Mouse (Mus musculus) ES-Bruce4 (cell line): ENCODE results near the gene Creld2. TPM values are rescaled to one million over a fixed set of nuclear protein-coding genes. Genes with fewer than 3 reads are reported as not detected.

Source experiments
- H3K27ac ChIP-seq: 2 replicates; pipeline ENCODE4 v1.5.1; 2012; ENCODE audit warnings: low read length, inconsistent platforms; ENCODE audit not compliant: insufficient read depth
- H3K27me3 ChIP-seq: 2 replicates; pipeline ENCODE4 v1.6.1; 2012; ENCODE audit warnings: mild to moderate bottlenecking, low read length, inconsistent platforms; ENCODE audit not compliant: control insufficient read depth, poor library complexity, insufficient read depth, severe bottlenecking
- H3K36me3 ChIP-seq: 2 replicates; pipeline ENCODE4 v1.6.1; 2012; ENCODE audit warnings: inconsistent platforms, mild to moderate bottlenecking, low read length, moderate library complexity; ENCODE audit not compliant: control insufficient read depth, poor library complexity, insufficient read depth, severe bottlenecking
- H3K4me1 ChIP-seq: one replicate; pipeline ENCODE4 v1.8.1; 2011; ENCODE audit warnings: low read length; ENCODE audit not compliant: control insufficient read depth, insufficient read depth
- H3K4me3 ChIP-seq: 2 replicates; pipeline ENCODE4 v1.5.1; 2011; ENCODE audit warnings: low read depth, mild to moderate bottlenecking, low read length
- H3K9ac ChIP-seq: 2 replicates; pipeline ENCODE4 v1.6.1; 2012; ENCODE audit warnings: low read depth, mild to moderate bottlenecking, inconsistent platforms; ENCODE audit not compliant: poor library complexity, severe bottlenecking
- H3K9me3 ChIP-seq: replicated peaks from 2 replicates; pipeline ENCODE4 v1.6.1; 2012; ENCODE audit warnings: mild to moderate bottlenecking, low read length, inconsistent platforms; ENCODE audit not compliant: control insufficient read depth, poor library complexity, insufficient read depth, severe bottlenecking
- CTCF ChIP-seq: IDR thresholded peaks from one replicate; pipeline ENCODE4 v1.8.1; 2011; ENCODE audit warnings: low read depth, low read length
- EP300 ChIP-seq: IDR thresholded peaks from 2 replicates; pipeline ENCODE4 v1.6.1; 2011; ENCODE audit warnings: low read depth, low read length; ENCODE audit not compliant: insufficient read depth
- POLR2A ChIP-seq: IDR thresholded peaks from one replicate; pipeline ENCODE4 v1.8.1; 2011; ENCODE audit warnings: low read length; ENCODE audit not compliant: insufficient read depth
- polyA plus RNA-seq: library from polyadenylated mRNA; stranded (reverse); fragments of >200 nt; gene quantifications from 2 replicates; pipeline ENCODE4 v1.2.4, GENCODE M21; 2011; ENCODE audit warnings: low read depth; ENCODE audit not compliant: missing spikeins, insufficient read depth, insufficient read length

The Creld2 gene
- polyA plus RNA-seq, 1 experiment = 40.2 TPM

DNA sequence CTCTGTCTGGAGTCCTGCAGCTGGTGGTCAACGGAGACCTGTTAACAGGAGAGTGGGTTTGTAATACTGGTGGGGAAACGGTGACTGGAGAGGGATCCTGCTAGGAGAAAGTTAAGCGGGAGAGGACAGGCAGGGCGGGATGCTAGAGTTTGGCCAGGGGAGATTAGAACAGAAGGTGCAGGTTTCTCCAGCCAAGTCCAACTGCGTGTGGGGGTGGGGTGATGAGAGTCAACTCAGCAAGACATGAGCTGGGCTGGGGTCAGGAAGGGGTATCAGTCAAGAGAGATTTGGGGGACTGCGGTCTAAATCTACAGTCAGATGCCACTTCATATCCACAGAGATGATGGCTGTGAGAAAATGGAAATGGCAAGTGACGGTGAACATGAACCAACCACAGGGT lies 25.5 kb downstream of the Creld2 start:
- H3K27ac ChIP-seq = no peak overlapping the region
- H3K27me3 ChIP-seq = no peaks in the 10 kb centered on the region
- H3K36me3 ChIP-seq = no peaks in the 10 kb centered on the region
- H3K9me3 ChIP-seq = no peaks in the 10 kb centered on the region
- H3K4me1 ChIP-seq = no peaks in the 10 kb centered on the region
- no peak overlapping the region for H3K4me3 ChIP-seq
- H3K9ac ChIP-seq = no peak overlapping the region
- TF ChIP-seq POLR2A (no peak), EP300 (no peak), CTCF (no peak)

DNA sequence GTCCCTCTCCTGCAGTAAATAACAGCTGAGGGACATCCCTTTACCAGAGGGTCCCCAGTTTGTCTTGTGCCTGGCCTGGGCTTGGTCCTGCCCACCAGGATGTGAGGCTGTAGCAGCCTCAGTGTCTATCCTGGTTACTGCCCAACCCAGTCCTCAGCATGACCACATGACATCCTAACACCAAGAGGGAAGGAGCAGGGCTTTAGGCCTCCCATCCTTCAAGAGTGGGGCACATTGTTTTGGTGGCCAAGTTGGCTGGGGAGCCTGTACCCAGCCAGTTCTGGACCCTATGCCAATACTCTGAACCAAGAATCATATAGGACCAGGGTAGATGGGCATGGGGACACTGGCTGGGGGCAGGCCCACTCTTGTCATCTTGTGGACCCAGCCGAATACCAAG lies 29.2 kb downstream of the Creld2 start:
- Histone ChIP-seq H3K27ac (no peak overlapping the region), H3K36me3 (no peaks in the 10 kb centered on the region), H3K27me3 (no peaks in the 10 kb centered on the region), H3K9ac (no peak overlapping the region), H3K4me1 (peaks cover 4% of the 10 kb centered on the region), H3K4me3 (no peak overlapping the region), H3K9me3 (no peaks in the 10 kb centered on the region)
- TF ChIP-seq EP300 = no peak
- no peak for TF ChIP-seq POLR2A
- TF ChIP-seq CTCF = no peak

DNA sequence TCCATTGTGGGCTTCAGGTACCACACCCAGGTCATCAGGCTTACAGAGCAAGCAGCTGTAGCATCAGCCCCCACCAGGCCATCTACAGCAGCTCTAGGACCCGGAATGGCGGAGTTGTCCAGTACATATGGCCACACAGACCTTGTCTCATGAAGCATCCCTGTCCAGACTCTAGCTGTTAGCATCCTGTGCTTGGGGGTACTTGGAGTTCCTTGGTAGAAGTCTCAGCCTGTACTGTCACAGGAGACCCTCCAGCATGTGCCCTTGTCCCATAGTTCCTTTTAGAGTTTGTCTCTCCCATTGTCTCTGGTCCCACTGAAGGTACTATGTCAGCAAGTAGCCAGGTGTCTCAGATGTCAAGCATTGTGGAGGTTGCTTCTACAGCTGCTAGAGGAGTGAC lies 30.2 kb downstream of the Creld2 start:
- H3K9me3 ChIP-seq = no peaks in the 10 kb centered on the region
- H3K4me3 ChIP-seq = no peak overlapping the region
- TF ChIP-seq EP300 (no peak), CTCF (no peak), POLR2A (no peak)
- no peak overlapping the region for H3K9ac ChIP-seq
- no peaks in the 10 kb centered on the region for H3K36me3 ChIP-seq
- H3K27me3 ChIP-seq = no peaks in the 10 kb centered on the region
- peaks cover 8% of the 10 kb centered on the region for H3K4me1 ChIP-seq
- no peak overlapping the region for H3K27ac ChIP-seq

DNA sequence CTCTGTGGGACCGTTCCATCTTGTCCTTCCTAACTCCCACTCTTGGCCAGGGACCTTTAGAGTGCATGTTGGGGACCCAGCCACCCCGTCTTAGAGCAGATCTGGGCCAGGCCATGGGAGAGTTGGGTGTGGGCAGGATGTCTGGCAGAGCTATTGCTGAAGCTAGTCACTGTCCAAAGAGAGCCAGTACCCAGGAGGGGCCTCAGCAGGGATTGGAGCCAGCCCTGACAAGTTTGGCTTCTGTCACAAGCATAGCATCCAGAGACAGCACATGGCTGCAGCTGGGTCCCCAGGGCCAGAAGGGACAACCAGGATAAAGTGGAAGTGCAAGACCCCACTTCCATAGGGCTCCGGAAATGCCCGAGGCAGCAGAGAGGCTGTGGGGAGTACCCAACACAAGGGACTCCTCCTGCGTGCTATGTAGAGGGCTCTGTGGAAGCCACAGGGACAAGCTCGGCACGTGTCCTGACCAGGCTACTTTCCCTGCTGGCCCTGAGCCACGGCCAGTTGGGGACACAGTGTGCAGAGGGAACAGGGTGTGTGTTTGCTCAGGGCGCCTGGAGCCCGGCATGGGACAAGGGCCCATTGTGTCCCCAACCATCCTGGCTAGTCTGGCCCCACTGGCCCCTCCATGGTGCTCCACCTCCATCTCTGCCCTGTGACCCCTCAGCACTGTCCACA lies 30.8 kb downstream of the Creld2 start:
- H3K4me1 ChIP-seq = peaks cover 11% of the 10 kb centered on the region
- no peak overlapping the region for H3K9ac ChIP-seq
- no peak overlapping the region for H3K4me3 ChIP-seq
- no peaks in the 10 kb centered on the region for H3K9me3 ChIP-seq
- no peaks in the 10 kb centered on the region for H3K27me3 ChIP-seq
- H3K36me3 ChIP-seq = no peaks in the 10 kb centered on the region
- H3K27ac ChIP-seq = no peak overlapping the region
- TF ChIP-seq EP300 (no peak), POLR2A (no peak), CTCF (no peak)

DNA sequence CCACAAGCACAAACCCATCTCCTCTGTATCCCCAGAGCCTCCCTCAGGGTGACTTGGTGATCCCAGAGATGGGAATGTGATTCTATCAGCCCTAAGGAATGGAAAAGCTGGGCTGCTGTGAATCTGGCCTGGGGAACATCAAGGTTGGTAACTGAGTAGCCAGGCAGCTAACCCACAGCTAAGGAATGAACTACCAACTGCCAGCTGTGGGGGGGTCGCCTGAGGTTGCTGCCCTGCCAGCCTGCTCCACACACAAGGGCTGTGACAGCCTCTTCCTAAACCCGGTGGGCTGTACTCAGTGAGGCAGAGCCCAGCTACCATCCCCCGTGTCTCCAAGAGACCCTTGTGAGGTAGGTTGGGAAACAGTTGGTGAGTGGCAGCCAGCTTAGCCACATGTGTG lies 31.6 kb downstream of the Creld2 start:
- H3K36me3 ChIP-seq = no peaks in the 10 kb centered on the region
- H3K27me3 ChIP-seq = no peaks in the 10 kb centered on the region
- H3K27ac ChIP-seq = no peak overlapping the region
- no peak overlapping the region for H3K4me3 ChIP-seq
- no peaks in the 10 kb centered on the region for H3K9me3 ChIP-seq
- no peak overlapping the region for H3K9ac ChIP-seq
- peaks cover 14% of the 10 kb centered on the region for H3K4me1 ChIP-seq
- TF ChIP-seq POLR2A (no peak), CTCF (no peak), EP300 (no peak)

DNA sequence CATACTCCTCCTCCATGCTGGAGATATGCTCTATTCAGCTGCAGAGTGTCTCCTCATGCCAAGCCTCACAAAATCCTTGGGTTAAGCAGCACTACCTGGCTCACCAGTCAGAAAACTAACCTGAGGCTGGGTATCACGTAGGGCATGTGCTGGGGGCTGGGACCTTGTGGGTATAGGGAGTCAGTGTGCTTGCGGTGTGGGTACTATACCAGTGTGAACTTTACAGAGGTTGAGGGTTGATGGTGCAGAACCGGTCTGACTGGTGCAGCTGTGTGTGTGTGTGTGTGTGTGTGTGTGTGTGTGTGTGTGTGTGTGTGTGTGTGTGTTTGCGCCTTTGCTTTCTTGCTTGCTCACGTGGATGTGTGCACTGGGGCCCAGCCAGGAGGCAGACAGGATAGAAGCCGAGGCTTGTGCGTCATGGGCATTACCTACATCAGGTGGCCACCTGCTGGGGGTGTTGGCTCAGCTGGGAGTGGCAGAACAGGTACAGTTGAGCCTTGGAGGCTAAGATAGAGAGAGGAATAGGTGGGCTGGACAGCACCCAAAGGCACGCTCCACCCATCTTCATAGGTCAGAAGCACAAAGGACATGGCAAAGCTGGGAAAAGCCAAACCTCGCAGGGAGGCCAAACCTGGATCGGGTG lies 32.2 kb downstream of the Creld2 start:
- Histone ChIP-seq H3K4me3 (no peak overlapping the region), H3K4me1 (peaks cover 14% of the 10 kb centered on the region), H3K9me3 (no peaks in the 10 kb centered on the region), H3K27ac (no peak overlapping the region), H3K9ac (no peak overlapping the region), H3K27me3 (no peaks in the 10 kb centered on the region), H3K36me3 (no peaks in the 10 kb centered on the region)
- no peak for TF ChIP-seq POLR2A
- no peak for TF ChIP-seq EP300
